Mouse (Mus musculus): ENCODE measurements around the gene Rpf2. TPM values are rescaled to one million over a fixed set of nuclear protein-coding genes. Genes with fewer than 3 reads are reported as not detected.

The Rpf2 gene
- polyA plus RNA-seq (2015; fragmentation: Nextera tagmentation; extraction: Ambion mirVana): 48.2 and 48.5 TPM in 2 replicates

GRCm38 (mm10) chr10:40246374-40247165 lies at the start of gene Rpf2:
Gene Rpf2, minus strand, starts transcription at chr10:40247036.

DNA sequence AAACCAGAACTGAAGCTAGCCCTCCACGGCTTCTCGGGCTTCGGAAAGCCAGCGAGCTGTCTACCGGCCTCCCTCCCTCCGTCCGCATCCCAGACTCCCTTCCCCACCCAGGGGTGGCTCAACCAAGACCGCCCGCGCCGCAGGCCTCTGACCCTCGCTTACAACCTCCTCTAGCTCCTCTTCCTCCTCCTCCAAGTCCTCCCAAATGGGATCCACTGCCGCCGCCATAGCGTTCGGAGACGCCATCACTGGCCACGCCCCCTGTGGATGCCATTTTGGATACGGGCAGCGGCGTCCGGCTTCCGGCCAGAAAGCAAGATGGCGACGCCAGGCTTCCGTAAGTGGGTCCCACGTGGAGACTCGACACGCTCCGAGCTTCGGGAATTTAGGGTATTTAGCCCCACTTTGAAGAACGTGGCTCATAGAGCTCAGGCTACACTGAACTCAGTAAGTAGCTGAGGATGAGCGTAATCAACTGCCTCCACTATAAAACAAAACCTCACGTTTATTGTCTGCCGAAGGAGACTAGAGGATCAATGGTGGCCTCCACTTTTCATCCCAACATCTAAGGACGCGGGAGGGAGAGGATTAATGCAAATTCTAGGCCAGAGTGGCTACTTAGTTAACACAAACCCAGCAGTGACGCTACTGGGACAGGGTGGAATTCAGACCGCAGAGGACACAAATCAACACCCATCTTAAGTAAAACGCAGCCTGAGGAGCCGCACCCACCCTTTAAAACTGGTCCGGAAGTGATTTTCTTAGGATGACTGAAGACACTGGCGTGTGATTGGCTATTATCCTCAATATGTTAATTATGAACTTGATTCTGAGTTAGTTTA lies 10.8 kb upstream of the Rpf2 start, which contains the start of gene Gtf3c6:
TSS of gene Gtf3c6 (minus strand) at position 695 of the 842 bp plus-strand sequence.

Other genes with a start within 250 kb of the Rpf2 start
- not detected in 2 replicates for gene Mfsd4b1, start 221.8 kb downstream of the Rpf2 start, polyA plus RNA-seq (2015; fragmentation: Nextera tagmentation; extraction: Ambion mirVana)
- 54.9 and 64.2 TPM in 2 replicates for gene Slc16a10, start 104.8 kb downstream of the Rpf2 start, polyA plus RNA-seq (2015; fragmentation: Nextera tagmentation; extraction: Ambion mirVana)
- gene Gtf3c6, start 11.1 kb upstream of the Rpf2 start, polyA plus RNA-seq (2015; fragmentation: Nextera tagmentation; extraction: Ambion mirVana): 39.6 and 40.4 TPM in 2 replicates
- gene Amd1, start 55.1 kb upstream of the Rpf2 start, polyA plus RNA-seq (2015; fragmentation: Nextera tagmentation; extraction: Ambion mirVana): 58.6 and 71.2 TPM in 2 replicates
- 6.7 and 8.6 TPM in 2 replicates for gene Cdk19, start 92.5 kb upstream of the Rpf2 start, polyA plus RNA-seq (2015; fragmentation: Nextera tagmentation; extraction: Ambion mirVana)